Comparison of ENCODE assay signal across 21 mouse cellular contexts in the genomic region with DNA sequence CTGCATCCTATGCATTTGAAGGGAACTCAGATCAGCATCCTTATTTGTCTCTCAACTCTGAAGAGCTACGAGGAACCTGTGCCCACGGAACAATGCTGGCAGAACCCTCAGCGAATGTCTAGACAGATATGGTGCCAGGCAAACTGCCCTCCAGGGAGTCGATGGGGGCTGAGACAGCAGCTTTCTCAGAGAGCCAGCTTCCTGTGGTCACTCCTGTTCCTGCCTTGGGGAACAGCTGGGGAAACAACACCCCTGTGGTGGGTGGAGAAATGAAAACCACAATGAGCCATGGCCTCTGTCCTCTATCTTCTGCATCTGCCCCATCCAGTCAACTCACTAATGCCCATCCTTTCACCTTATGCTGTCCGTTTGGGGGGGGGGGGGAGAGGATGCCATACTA. TPM values are rescaled to one million over a fixed set of nuclear protein-coding genes. Genes with fewer than 3 reads are reported as not detected.
DNase-seq lines count a peak whose midpoint lies in the region; TF ChIP-seq lines count a peak whose summit lies in the region.
"Had no signal": no experiment of that assay in that cellular context is flagged by ENCODE, and none has a peak within 500 bp of the region (broad histone marks: within the 10 kb centered on the region; RNA-seq: fewer than 3 reads in every experiment).

No protein-coding gene starts in this region.

- no peak overlapping the region for H3K9ac ChIP-seq in CH12.LX (ENCODE audit: insufficient read depth, low read depth)
- H3K9ac ChIP-seq: forebrain, postnatal 0 days; heart, embryonic 13.5 days; hindbrain, embryonic 12.5 days; lung, embryonic 15.5 days; neural tube, embryonic 15.5 days had no signal

- no peak for TF ChIP-seq RAD21 in CH12.LX (IDR thresholded peaks at IDR 0.05; ENCODE audit: low read depth, low read length)

- H3K36me3 ChIP-seq in CH12.LX (replicated peaks in 1 of 2; ENCODE audit: control insufficient read depth in 1 of 2, insufficient read depth in 1 of 2, low read length in 1 of 2), result no peaks in the 10 kb centered on the region
- H3K36me3 ChIP-seq in macrophage (ENCODE audit: inconsistent target), result no peaks in the 10 kb centered on the region
- H3K36me3 ChIP-seq: embryonic facial prominence, embryonic 10.5 days; G1E; heart, embryonic 13.5 days; hindbrain, embryonic 12.5 days; lung, embryonic 15.5 days; midbrain, embryonic 10.5 days; neural tube, embryonic 15.5 days had no signal

- dilution Hi-C loops in CH12.LX (cut with MboI; ENCODE audit: extremely low pct_ligation_motif_present, extremely low pct_unique_long_range_greater_than_20kb, low sequenced_read_pairs), result no loop called here

- no peaks in the 10 kb centered on the region for H3K79me2 ChIP-seq in CH12.LX (replicated peaks; ENCODE audit: control insufficient read depth, extremely low read depth, insufficient read depth, poor library complexity, severe bottlenecking)
- peaks cover 95% of the 10 kb centered on the region for H3K79me2 ChIP-seq in macrophage (ENCODE audit: inconsistent target)

- H3K27me3 ChIP-seq in CH12.LX (replicated peaks), result no peaks in the 10 kb centered on the region
- H3K27me3 ChIP-seq: heart, embryonic 13.5 days; hindbrain, embryonic 12.5 days; lung, embryonic 15.5 days; neural tube, embryonic 15.5 days had no signal

- peak; percentile 26 for DNase-seq in gastrocnemius, postnatal 14 days
- no peak for DNase-seq in gastrocnemius, postnatal 36 days
- peak; percentile 73 for DNase-seq in layer of hippocampus, adult 9-11 months
- no peak for DNase-seq in layer of hippocampus, adult 18-20 months (ENCODE audit: low spot score in 2 of 2)
- DNase-seq in CH12.LX (ENCODE audit: extremely low read depth) (no peak), MN1 (ENCODE audit: low spot score) (no peak)
- DNase-seq in thymus, postnatal 25 days, result no peak
- DNase-seq: adrenal gland, postnatal 10 days; cerebellum, postnatal 14 days; forebrain, postnatal 0 days; kidney, postnatal 14 days; liver; thymus, postnatal 4 days had no signal

- 5% methylated on average over 4 of the region's 5 CpGs for WGBS in macrophage (ENCODE audit: missing documents)

- intact Hi-C loops in gastrocnemius, postnatal 14 days (cut with DNase I; ENCODE audit: low total_unique reads), result no loop called here
- intact Hi-C loops in gastrocnemius, postnatal 36 days (cut with DNase I), result no loop called here

- H3K4me1 ChIP-seq in CH12.LX (ENCODE audit: control insufficient read depth in 1 of 2, insufficient read depth in 2 of 2), result peaks cover 27 to 59% of the 10 kb centered on the region in 2 experiments
- H3K4me1 ChIP-seq: hindbrain, embryonic 12.5 days; lung, embryonic 15.5 days; midbrain, embryonic 10.5 days; neural tube, embryonic 15.5 days had no signal

- H3K4me3 ChIP-seq in CH12.LX (replicated peaks in 1 of 3; ENCODE audit: low read depth in 2 of 3, low read length in 2 of 3, poor library complexity in 1 of 3), result no peak overlapping the region
- no peak overlapping the region for H3K4me3 ChIP-seq in macrophage (ENCODE audit: inconsistent target)
- H3K4me3 ChIP-seq: embryonic facial prominence, embryonic 10.5 days; heart, embryonic 13.5 days; hindbrain, embryonic 12.5 days; lung, embryonic 15.5 days; midbrain, embryonic 10.5 days; neural tube, embryonic 15.5 days had no signal

- H3K9me3 ChIP-seq in CH12.LX (replicated peaks; ENCODE audit: low read length), result no peaks in the 10 kb centered on the region
- H3K9me3 ChIP-seq: embryonic facial prominence, embryonic 10.5 days; heart, embryonic 13.5 days; hindbrain, embryonic 12.5 days; lung, embryonic 15.5 days; midbrain, embryonic 10.5 days; neural tube, embryonic 15.5 days had no signal

- in situ Hi-C loops in CH12.LX (cut with MboI; ENCODE audit: low pct_ligation_motif_present, low pct_unique_long_range_greater_than_20kb, low sequenced_read_pairs), result no loop called here

- no peak for TF ChIP-seq EP300 in CH12.LX (IDR thresholded peaks at IDR 0.05; ENCODE audit: low read length)

- H3K27ac ChIP-seq in CH12.LX (ENCODE audit: insufficient read depth, low read depth) (no peak overlapping the region), macrophage (peak overlapping the region; percentile 95)
- H3K27ac ChIP-seq: embryonic facial prominence, embryonic 10.5 days; heart, embryonic 13.5 days; hindbrain, embryonic 12.5 days; lung, embryonic 15.5 days; midbrain, embryonic 10.5 days; neural tube, embryonic 15.5 days had no signal

- TF ChIP-seq POLR2A in CH12.LX (IDR thresholded peaks at IDR 0.05; ENCODE audit: low read depth, low read length), result no peak

- TF ChIP-seq CTCF in CH12.LX (conservative IDR thresholded peaks at IDR 0.05 in 1 of 2, IDR thresholded peaks at IDR 0.05 in 1 of 2; ENCODE audit: low read depth in 2 of 2, low read length in 2 of 2), result no peak

- H3K4me2 ChIP-seq in CH12.LX (ENCODE audit: insufficient read depth, low read depth, poor library complexity, severe bottlenecking), result peak overlapping the region; percentile 70
- H3K4me2 ChIP-seq: heart, embryonic 13.5 days; hindbrain, embryonic 12.5 days; lung, embryonic 15.5 days; neural tube, embryonic 15.5 days had no signal

TF ChIP-seq in CH12.LX, 34 proteins besides CTCF, POLR2A, EP300 and RAD21:
- TF ChIP-seq TBP (conservative IDR thresholded peaks at IDR 0.05; ENCODE audit: low read depth, low read length), result no peak
- no peak for TF ChIP-seq CHD2 (IDR thresholded peaks at IDR 0.05; ENCODE audit: low read length)
- no peak for TF ChIP-seq MAFK (IDR thresholded peaks at IDR 0.05; ENCODE audit: insufficient replicate concordance, low read length)
- TF ChIP-seq ZNF384 (IDR thresholded peaks at IDR 0.05; ENCODE audit: low read depth, low read length), result no peak
- TF ChIP-seq SIN3A (IDR thresholded peaks at IDR 0.05; ENCODE audit: low read length), result no peak
- no peak for TF ChIP-seq IRF4 (IDR thresholded peaks at IDR 0.05; ENCODE audit: low read depth, low read length)
- TF ChIP-seq MXI1 (IDR thresholded peaks at IDR 0.05; ENCODE audit: low read depth, low read length), result no peak
- TF ChIP-seq GABPA (IDR thresholded peaks at IDR 0.05; ENCODE audit: insufficient replicate concordance, low read depth, low read length), result no peak
- TF ChIP-seq ZC3H11A (IDR thresholded peaks at IDR 0.05; ENCODE audit: low read depth, low read length), result no peak
- no peak for TF ChIP-seq ETS1 (conservative IDR thresholded peaks at IDR 0.05; ENCODE audit: low read depth, low read length)
- TF ChIP-seq POLR2AphosphoS2 (IDR thresholded peaks at IDR 0.05; ENCODE audit: low read depth, low read length), result no peak
- TF ChIP-seq HCFC1 (IDR thresholded peaks at IDR 0.05; ENCODE audit: low read depth, low read length), result no peak
- no peak for TF ChIP-seq MAZ (IDR thresholded peaks at IDR 0.05; ENCODE audit: low read depth, low read length)
- TF ChIP-seq ZKSCAN1 (IDR thresholded peaks at IDR 0.05; ENCODE audit: borderline replicate concordance, low read depth, low read length), result no peak
TF ChIP-seq in CH12.LX: peak in this region for 0.

RNA-seq across cellular contexts. Expression of gene Arhgap22, which starts 18.2 kb away (rescaled TPM):
- 1 to 10 TPM in 1 of 2 experiments, under 1 TPM in 1; 0.86 to 2.1 TPM for total RNA-seq in gastrocnemius, postnatal 14 days (2021)
- 1 to 10 TPM; 1.2 to 1.6 TPM for total RNA-seq in gastrocnemius, postnatal 36 days (2021)
- total RNA-seq in layer of hippocampus, adult 18-20 months (2021), result 1 to 10 TPM; 8.1 to 8.6 TPM
- total RNA-seq in CH12.LX (2012; rRNA removed) (0.17 and 0.42 TPM in 2 replicates), CH12.LX (2014; rRNA removed) (0.12 and 0.39 TPM in 2 replicates)
- polyA plus RNA-seq in CH12.LX (2012; ENCODE audit: insufficient read length, low read depth) (0.29 TPM in 1 of 2 replicates, not detected in the other), macrophage (2018) (16.5 to 44.1 TPM (median 21.1 TPM) in 3 replicates)
- total RNA-seq in macrophage (2018; cell fraction: chromatin; rRNA removed), result 100 to 1,000 TPM in 21 of 26 experiments, 10 to 100 TPM in 5; 39.9 to 474 (median 134) TPM
- 10 to 100 TPM; 12.0 to 97.5 (median 24.2) TPM for total RNA-seq in macrophage (2018; cell fraction: cytosol; rRNA removed)
- total RNA-seq in macrophage (2018; cell fraction: nucleus; rRNA removed), result 100 to 1,000 TPM in 13 of 26 experiments, 10 to 100 TPM in 13; 40.8 to 312 (median 99.3) TPM
- polyA plus RNA-seq: G1E had no signal

RNA-seq across cellular contexts. Expression of gene Wdfy4, which starts 46.7 kb away (rescaled TPM):
- total RNA-seq in gastrocnemius, postnatal 14 days (2021), result 1 to 10 TPM; 1.0 to 2.1 TPM
- under 1 TPM; 0.47 to 0.59 TPM for total RNA-seq in gastrocnemius, postnatal 36 days (2021)
- 1 to 10 TPM in 1 of 2 experiments, under 1 TPM in 1; 0.99 to 1.9 TPM for total RNA-seq in layer of hippocampus, adult 18-20 months (2021)
- total RNA-seq in CH12.LX (2012; rRNA removed), result 140 and 146 TPM in 2 replicates
- 54.0 and 56.0 TPM in 2 replicates for total RNA-seq in CH12.LX (2014; rRNA removed)
- polyA plus RNA-seq in CH12.LX (2012; ENCODE audit: insufficient read length, low read depth), result 102 and 115 TPM in 2 replicates
- 100 to 1,000 TPM; 165 to 674 (median 443) TPM for total RNA-seq in macrophage (2018; cell fraction: chromatin; rRNA removed)
- 100 to 1,000 TPM in 13 of 26 experiments, 10 to 100 TPM in 13; 60.1 to 136 (median 97.9) TPM for total RNA-seq in macrophage (2018; cell fraction: cytosol; rRNA removed)
- total RNA-seq in macrophage (2018; cell fraction: nucleus; rRNA removed), result 100 to 1,000 TPM in 25 of 26 experiments, 10 to 100 TPM in 1; 95.7 to 366 (median 196) TPM
- polyA plus RNA-seq in macrophage (2018), result 58.1 to 98.0 TPM (median 81.9 TPM) in 3 replicates
- total RNA-seq: G1E had no signal

Comparison
In these comparisons a context has a peak if more than half of its experiments do, and no peak if none do; other contexts are left out.
1. DNase-seq: peak in gastrocnemius, postnatal 14 days (single experiment) and layer of hippocampus, adult 9-11 months (single experiment); none in gastrocnemius, postnatal 36 days (0 of 2), layer of hippocampus, adult 18-20 months (0 of 2), CH12.LX (single experiment), thymus, postnatal 25 days (single experiment) and MN1 (single experiment).
2. RNA of gene Wdfy4, which starts 46.7 kb away (total RNA-seq): 54.0 to 146 TPM in CH12.LX; 1.0 to 2.1 TPM in gastrocnemius, postnatal 14 days, 0.99 to 1.9 TPM in layer of hippocampus, adult 18-20 months and 0.47 to 0.59 TPM in gastrocnemius, postnatal 36 days; every median in the first group is over 10 times any median in the second.